Mouse (Mus musculus): ENCODE results near the gene Atp5d. TPM values are rescaled to one million over a fixed set of nuclear protein-coding genes. Genes with fewer than 3 reads are reported as not detected.

Gene Atp5d
- polyA plus RNA-seq, 1 experiment from 2014 or later: 481 TPM

- 0 out of 2 replicates have a peak overlapping the region, but pooled peaks have one; percentile 93 for H3K4me2 ChIP-seq
- peaks cover 75% of the 10 kb centered on the region for H3K4me1 ChIP-seq (replicated peaks)
- H3K27ac ChIP-seq (replicated peaks): no peak overlapping the region
- peak overlapping the region; percentile 22; the same call in 1 of the 2 replicates for H3K9ac ChIP-seq
- ATAC-seq (ENCODE audit: low read depth): no peak
- H3K9me3 ChIP-seq: no peaks in the 10 kb centered on the region
- H3K27me3 ChIP-seq: no peaks in the 10 kb centered on the region
- no peak overlapping the region for H3K4me3 ChIP-seq
- 91% methylated on average over 12 of the region's 12 CpGs for WGBS
- H3K36me3 ChIP-seq: peaks cover 34% of the 10 kb centered on the region
These were observed 5.7 kb downstream of the Atp5d start for GRCm38 (mm10) chr10:80144159-80144558.

- H3K9ac ChIP-seq: peak overlapping the region; percentile 100
- H3K4me1 ChIP-seq (replicated peaks): peaks cover 67% of the 10 kb centered on the region
- H3K27me3 ChIP-seq: no peaks in the 10 kb centered on the region
- peaks cover 34% of the 10 kb centered on the region for H3K36me3 ChIP-seq
- no peak for ATAC-seq (ENCODE audit: low read depth)
- 0 out of 2 replicates have a peak overlapping the region, but pooled peaks have one; percentile 15 for H3K27ac ChIP-seq (replicated peaks)
- WGBS: 71% methylated on average over 20 of the region's 20 CpGs
- H3K4me2 ChIP-seq: no peak overlapping the region
- H3K4me3 ChIP-seq: 0 out of 2 replicates have a peak overlapping the region, but pooled peaks have one; percentile 4
- H3K9me3 ChIP-seq: no peaks in the 10 kb centered on the region
These were observed 6.7 kb downstream of the Atp5d start for GRCm38 (mm10) chr10:80144864-80145838.

DNA sequence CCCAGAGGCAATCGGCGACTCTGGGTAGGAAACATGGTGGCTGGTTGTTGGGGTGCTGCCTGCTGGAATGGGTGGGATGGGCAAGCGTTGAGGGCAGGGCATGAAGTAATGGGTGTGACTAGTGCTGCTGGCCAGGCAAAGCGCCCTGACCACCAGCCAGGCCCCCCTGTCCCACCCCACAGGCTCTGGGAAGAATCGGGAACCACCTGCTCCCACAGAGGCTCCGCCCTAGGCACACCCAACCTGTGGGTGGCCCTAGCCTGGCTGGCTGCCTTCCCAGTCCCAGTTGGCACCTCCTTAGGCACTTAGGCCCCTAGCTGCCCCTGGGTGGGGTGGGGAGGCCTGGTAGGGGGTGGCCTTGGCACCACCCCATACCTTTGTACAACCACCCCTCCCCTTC, 7.5 kb downstream of the Atp5d start:
- 0 out of 2 replicates have a peak overlapping the region, but pooled peaks have one; percentile 4 for H3K4me3 ChIP-seq
- peak overlapping the region; percentile 100 for H3K9ac ChIP-seq
- no peak overlapping the region for H3K4me2 ChIP-seq
- no peaks in the 10 kb centered on the region for H3K9me3 ChIP-seq
- no peaks in the 10 kb centered on the region for H3K27me3 ChIP-seq
- peaks cover 62% of the 10 kb centered on the region for H3K4me1 ChIP-seq (replicated peaks)
- 0 out of 2 replicates have a peak overlapping the region, but pooled peaks have one; percentile 15 for H3K27ac ChIP-seq (replicated peaks)
- no peak for ATAC-seq (ENCODE audit: low read depth)
- H3K36me3 ChIP-seq: peaks cover 34% of the 10 kb centered on the region
- WGBS: 85% methylated on average over 6 of the region's 6 CpGs

DNA sequence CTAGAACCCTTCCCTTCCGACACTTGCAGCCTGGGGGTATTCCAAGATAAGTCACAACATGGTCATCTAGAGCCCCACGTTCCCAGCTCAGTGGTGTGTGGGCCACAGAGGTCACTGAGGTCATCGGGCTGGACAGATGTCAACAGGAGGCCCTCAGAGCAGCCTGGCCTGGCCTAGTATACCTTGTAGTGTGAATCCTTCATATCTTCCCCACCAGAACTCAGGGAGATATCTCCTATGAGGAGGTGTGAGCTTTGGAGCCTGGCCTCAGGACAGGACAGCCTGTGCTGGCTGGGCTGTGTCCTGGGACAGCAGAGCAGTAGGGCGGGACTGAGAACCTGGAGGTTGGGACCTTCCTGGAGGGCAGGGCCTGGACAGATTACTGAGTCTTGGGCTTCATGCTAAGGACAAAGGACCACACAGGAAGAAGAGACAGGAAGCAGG, 8.2 kb downstream of the Atp5d start:
- Histone ChIP-seq H3K4me1 (replicated peaks) (peaks cover 56% of the 10 kb centered on the region), H3K4me2 (no peak overlapping the region), H3K9me3 (no peaks in the 10 kb centered on the region), H3K9ac (peak overlapping the region; percentile 100; the same call in 1 of the 2 replicates), H3K27me3 (no peaks in the 10 kb centered on the region), H3K36me3 (peaks cover 40% of the 10 kb centered on the region), H3K4me3 (0 out of 2 replicates have a peak overlapping the region, but pooled peaks have one; percentile 98), H3K27ac (replicated peaks) (peak overlapping the region; percentile 100)
- ATAC-seq (ENCODE audit: low read depth): no peak
- 72% methylated on average over 4 of the region's 4 CpGs for WGBS

GRCm38 (mm10) chr10:80147146-80147718, 8.8 kb downstream of the Atp5d start:
- Histone ChIP-seq H3K27me3 (no peaks in the 10 kb centered on the region), H3K4me1 (replicated peaks) (peaks cover 60% of the 10 kb centered on the region), H3K27ac (replicated peaks) (peak overlapping the region; percentile 100), H3K9me3 (no peaks in the 10 kb centered on the region), H3K9ac (peak overlapping the region; percentile 100), H3K4me2 (peak overlapping the region; percentile 69), H3K4me3 (peak overlapping the region; percentile 98), H3K36me3 (peaks cover 47% of the 10 kb centered on the region)
- WGBS: 71% methylated on average over 5 of the region's 5 CpGs
- ATAC-seq (ENCODE audit: low read depth): no peak

DNA sequence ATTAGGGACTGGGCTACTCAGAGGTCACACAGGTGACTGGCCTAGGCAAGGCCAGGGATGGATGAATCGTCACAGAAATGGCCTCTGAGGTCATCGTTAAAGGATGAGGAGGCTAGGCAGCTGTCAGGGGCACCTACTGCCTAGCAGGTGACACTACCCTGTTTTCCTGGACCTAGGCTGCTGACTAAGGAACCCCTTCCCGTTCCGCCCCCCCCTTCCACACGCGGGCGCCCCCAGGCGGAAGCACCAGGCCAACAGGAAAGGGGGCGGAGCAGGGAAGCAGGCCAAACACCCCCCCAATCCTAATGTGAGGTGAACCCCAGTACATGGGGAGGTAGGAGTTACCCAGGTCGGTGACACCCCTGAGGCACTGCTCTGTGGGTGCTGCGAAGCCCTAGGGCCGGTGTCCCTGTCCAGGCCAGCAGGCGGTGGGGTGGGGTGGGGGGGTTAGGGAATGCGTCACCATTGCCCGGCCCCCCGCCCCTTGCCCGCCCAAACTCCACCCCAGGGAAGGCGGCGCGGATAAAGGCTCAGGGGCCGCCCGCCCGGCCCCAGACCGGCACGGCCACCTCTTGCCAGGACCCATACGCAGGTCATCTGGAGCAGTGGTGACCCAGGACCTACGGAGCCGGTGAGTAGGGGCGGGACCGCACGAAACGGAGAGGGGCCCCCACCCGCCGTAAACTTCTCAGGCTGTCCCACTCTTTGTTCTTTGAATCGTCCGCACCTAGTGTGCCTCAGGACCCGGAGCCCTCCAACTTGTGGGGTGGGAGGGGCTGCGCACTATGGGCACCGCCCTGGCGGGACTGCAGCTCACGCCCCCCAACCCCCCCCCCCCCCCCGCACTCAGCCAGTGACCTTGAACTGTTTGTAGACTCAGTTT, 9.5 kb downstream of the Atp5d start, which contains the start of gene Midn:
Midn (plus strand) TSS at position 554 of the 883 bp plus-strand sequence.
- peak within 1 kb of the TSS; percentile 100 for H3K9ac ChIP-seq
- H3K4me2 ChIP-seq: peak within 1 kb of the TSS; percentile 69
- WGBS: under 1% methylated on average over 40 of the region's 42 CpGs
- ATAC-seq (ENCODE audit: low read depth): peak; percentile 13
- peak within 1 kb of the TSS; percentile 100 for H3K27ac ChIP-seq (replicated peaks)
- peaks cover 54% of the 10 kb centered on the region for H3K36me3 ChIP-seq
- H3K4me1 ChIP-seq (replicated peaks): peaks cover 62% of the 10 kb centered on the region
- no peaks in the 10 kb centered on the region for H3K9me3 ChIP-seq
- H3K4me3 ChIP-seq: peak within 1 kb of the TSS; percentile 98
- H3K27me3 ChIP-seq: no peaks in the 10 kb centered on the region

- Histone ChIP-seq H3K4me1 (replicated peaks) (peaks cover 62% of the 10 kb centered on the region), H3K36me3 (peaks cover 59% of the 10 kb centered on the region), H3K27me3 (no peaks in the 10 kb centered on the region), H3K9me3 (no peaks in the 10 kb centered on the region), H3K4me2 (peak overlapping the region; percentile 69), H3K4me3 (peak overlapping the region; percentile 98), H3K9ac (peak overlapping the region; percentile 100), H3K27ac (replicated peaks) (peak overlapping the region; percentile 100)
- WGBS: under 1% methylated on average over 56 of the region's 57 CpGs
- peak; percentile 36 for ATAC-seq (ENCODE audit: low read depth)
These were observed 10.3 kb downstream of the Atp5d start for GRCm38 (mm10) chr10:80148610-80149290.

- H3K9ac ChIP-seq: peak overlapping the region; percentile 100
- peak overlapping the region; percentile 94 for H3K4me2 ChIP-seq
- peak; percentile 85 for ATAC-seq (ENCODE audit: low read depth)
- WGBS: under 1% methylated on average over 88 of the region's 88 CpGs
- H3K27ac ChIP-seq (replicated peaks): peak overlapping the region; percentile 100
- no peaks in the 10 kb centered on the region for H3K27me3 ChIP-seq
- peak overlapping the region; percentile 98 for H3K4me3 ChIP-seq
- no peaks in the 10 kb centered on the region for H3K9me3 ChIP-seq
- H3K4me1 ChIP-seq (replicated peaks): peaks cover 65% of the 10 kb centered on the region
- peaks cover 59% of the 10 kb centered on the region for H3K36me3 ChIP-seq
These were observed 11.1 kb downstream of the Atp5d start for GRCm38 (mm10) chr10:80149291-80150225.

DNA sequence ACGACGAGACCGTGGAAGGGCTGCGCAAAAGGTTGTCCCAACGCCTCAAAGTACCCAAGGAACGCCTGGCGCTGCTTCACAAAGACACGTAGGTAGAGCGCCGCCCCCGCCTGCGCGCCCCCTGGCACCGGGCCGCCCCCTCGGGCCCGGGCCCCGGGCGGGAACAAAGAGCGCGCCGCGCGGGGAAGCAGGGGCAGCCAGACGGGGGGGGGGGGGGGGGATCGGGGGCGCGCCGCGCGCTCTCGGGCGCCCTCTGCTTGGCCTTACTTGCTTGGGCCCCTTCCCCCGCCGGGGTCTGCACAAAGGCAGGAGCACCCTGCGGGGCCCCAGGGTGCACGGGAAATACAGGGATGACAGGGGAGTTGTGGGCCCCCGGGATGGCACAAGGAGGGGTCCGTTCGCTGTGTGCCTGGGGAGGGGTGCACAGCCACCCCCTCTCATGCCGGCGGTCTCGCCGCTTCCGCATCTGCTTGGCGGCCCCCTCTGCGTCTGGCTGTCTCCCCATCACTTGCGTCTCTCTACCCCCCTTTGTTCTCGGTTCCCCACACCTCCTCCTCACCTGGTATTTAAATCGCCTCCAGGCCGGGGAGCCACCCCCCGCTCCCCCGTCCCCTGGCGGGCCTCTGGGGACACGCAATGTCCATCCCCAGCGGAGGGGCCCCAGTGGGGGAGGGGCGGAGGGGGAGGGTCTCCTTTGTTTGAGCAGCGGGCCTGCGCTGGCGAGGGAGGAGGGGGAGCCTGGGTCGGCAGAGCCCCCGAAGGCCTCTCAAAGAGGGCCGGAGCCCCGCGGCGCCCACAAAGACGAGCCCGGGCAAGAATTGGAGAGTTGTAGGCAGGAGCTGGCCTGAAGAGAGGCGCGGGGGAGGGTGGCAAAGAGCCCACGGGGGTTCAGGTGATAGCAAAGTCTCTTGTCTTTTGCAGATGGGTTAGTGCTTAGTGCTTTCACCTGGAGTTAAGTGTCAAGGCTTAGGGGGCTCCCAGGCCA, 12.1 kb downstream of the Atp5d start:
- H3K4me2 ChIP-seq: peak overlapping the region; percentile 94
- H3K9ac ChIP-seq: peak overlapping the region; percentile 100
- no peak for ATAC-seq (ENCODE audit: low read depth)
- WGBS: 0% methylated on average over 52 of the region's 71 CpGs
- H3K36me3 ChIP-seq: peaks cover 59% of the 10 kb centered on the region
- H3K27ac ChIP-seq (replicated peaks): peak overlapping the region; percentile 100
- H3K9me3 ChIP-seq: no peaks in the 10 kb centered on the region
- peaks cover 66% of the 10 kb centered on the region for H3K4me1 ChIP-seq (replicated peaks)
- H3K4me3 ChIP-seq: peak overlapping the region; percentile 98
- no peaks in the 10 kb centered on the region for H3K27me3 ChIP-seq
